ENCODE assay signal across 9 mouse cellular contexts in genomic region chr11:20800277-20801092, GRCm38 (mm10). TPM values are rescaled to one million over a fixed set of nuclear protein-coding genes. Genes with fewer than 3 reads are reported as not detected.
DNase-seq lines count a peak whose midpoint lies in the region; ATAC-seq lines count a peak whose summit lies in the region.
"Had no signal": no experiment of that assay in that cellular context is flagged by ENCODE, and none has a peak within 500 bp of the region (broad histone marks: within the 10 kb centered on the region; RNA-seq: fewer than 3 reads in every experiment).

No protein-coding gene starts in this region.

- peak; percentile 32 for ATAC-seq in kidney, embryonic 14.5 days (ENCODE audit: low FRiP score, low TSS enrichment)
- ATAC-seq in midbrain, embryonic 14.5 days (ENCODE audit: low FRiP score, low TSS enrichment), result peak; percentile 46; the same call in 1 of the 2 replicates
- ATAC-seq in granulocyte monocyte progenitor cell, adult 5-6 weeks (replicated peaks; ENCODE audit: poor library complexity, severe bottlenecking), result no peak

- H3K27me3 ChIP-seq in forebrain, embryonic 10.5 days (ENCODE audit: poor library complexity, severe bottlenecking), result no peaks in the 10 kb centered on the region
- no peaks in the 10 kb centered on the region for H3K27me3 ChIP-seq in kidney, embryonic 14.5 days (ENCODE audit: control insufficient read depth, insufficient read depth, low read length)
- no peaks in the 10 kb centered on the region for H3K27me3 ChIP-seq in midbrain, embryonic 14.5 days (ENCODE audit: control insufficient read depth, insufficient read depth, low read length)

- peak overlapping the region; percentile 67 for H3K27ac ChIP-seq in forebrain, embryonic 10.5 days
- no peak overlapping the region; the same call in 1 of the 2 replicates for H3K27ac ChIP-seq in kidney, embryonic 14.5 days (ENCODE audit: low read depth, low read length)
- H3K27ac ChIP-seq in midbrain, embryonic 14.5 days (replicated peaks; ENCODE audit: low read depth, low read length), result peak overlapping the region; percentile 38

- no peaks in the 10 kb centered on the region for H3K36me3 ChIP-seq in forebrain, embryonic 10.5 days (replicated peaks)
- H3K36me3 ChIP-seq in kidney, embryonic 14.5 days (ENCODE audit: control insufficient read depth, insufficient read depth, low read length), result no peaks in the 10 kb centered on the region
- no peaks in the 10 kb centered on the region for H3K36me3 ChIP-seq in midbrain, embryonic 14.5 days (ENCODE audit: control insufficient read depth, insufficient read depth, low read length)

- no peak overlapping the region for H3K9ac ChIP-seq in kidney, embryonic 14.5 days (ENCODE audit: low read depth, low read length)
- H3K9ac ChIP-seq in midbrain, embryonic 14.5 days (replicated peaks; ENCODE audit: low read length), result no peak overlapping the region

- H3K9me3 ChIP-seq in forebrain, embryonic 10.5 days, result peaks cover 7% of the 10 kb centered on the region; the same call in 1 of the 2 replicates
- H3K9me3 ChIP-seq in kidney, embryonic 14.5 days (ENCODE audit: control insufficient read depth, low read length), result peaks cover 2% of the 10 kb centered on the region; the same call in 1 of the 2 replicates
- H3K9me3 ChIP-seq in midbrain, embryonic 14.5 days (ENCODE audit: control insufficient read depth, low read length), result no peaks in the 10 kb centered on the region

- 11% methylated on average over 14 of the region's 14 CpGs for WGBS in forebrain, embryonic 10.5 days
- WGBS in kidney, embryonic 14.5 days, result 24% methylated on average over 14 of the region's 14 CpGs
- WGBS in midbrain, embryonic 14.5 days, result 10% methylated on average over 14 of the region's 14 CpGs

- peak; percentile 60 for DNase-seq in embryo, embryonic 11 days
- peak; percentile 32 for DNase-seq in forebrain, embryonic 10.5 days (ENCODE audit: extremely low spot score, low spot score)
- peak; percentile 67 for DNase-seq in midbrain, embryonic 14.5 days
- no peak for DNase-seq in urinary bladder, postnatal 36 days (ENCODE audit: low spot score in 2 of 2)
- no peak for DNase-seq in frontal cortex, postnatal 36 days (ENCODE audit: low spot score in 2 of 2)
- no peak for DNase-seq in frontal cortex, adult 2 months (ENCODE audit: extremely low spot score in 1 of 2, low spot score in 1 of 2)
- DNase-seq: right cerebral cortex, postnatal 4 days had no signal

- H3K4me2 ChIP-seq in kidney, embryonic 14.5 days (replicated peaks; ENCODE audit: low read depth, low read length), result no peak overlapping the region
- H3K4me2 ChIP-seq in midbrain, embryonic 14.5 days (ENCODE audit: low read length), result peak overlapping the region; percentile 32; the same call in 1 of the 2 replicates

- H3K4me3 ChIP-seq in forebrain, embryonic 10.5 days, result peak overlapping the region; percentile 9; the same call in 1 of the 2 replicates
- no peak overlapping the region for H3K4me3 ChIP-seq in kidney, embryonic 14.5 days (ENCODE audit: low read length)
- H3K4me3 ChIP-seq in midbrain, embryonic 14.5 days (replicated peaks; ENCODE audit: low read depth, low read length), result no peak overlapping the region

- H3K4me1 ChIP-seq in forebrain, embryonic 10.5 days, result peaks cover 18% of the 10 kb centered on the region
- no peaks in the 10 kb centered on the region for H3K4me1 ChIP-seq in kidney, embryonic 14.5 days (ENCODE audit: control insufficient read depth, insufficient read depth, low read length)
- H3K4me1 ChIP-seq in midbrain, embryonic 14.5 days (ENCODE audit: control insufficient read depth, insufficient read depth, low read length), result peaks cover 3% of the 10 kb centered on the region; the same call in 1 of the 2 replicates

RNA-seq across cellular contexts. Expression of gene Lgalsl, which starts 30.4 kb away (rescaled TPM):
- polyA plus RNA-seq in forebrain, embryonic 10.5 days (2016; fragmentation: Nextera tagmentation; extraction: Ambion mirVana), result 26.5 and 27.2 TPM in 2 replicates
- 21.1 and 30.6 TPM in 2 replicates for polyA plus RNA-seq in kidney, embryonic 14.5 days (2014; fragmentation: Nextera tagmentation; extraction: Ambion mirVana)
- 62.9 and 72.9 TPM in 2 replicates for polyA plus RNA-seq in midbrain, embryonic 14.5 days (2014; fragmentation: Nextera tagmentation; extraction: Ambion mirVana)
- 42.3 and 44.1 TPM in 2 replicates for polyA plus RNA-seq in frontal cortex, adult 2 months (2012; rRNA removed)
- total RNA-seq in granulocyte monocyte progenitor cell, adult 5-6 weeks (2014; fragmentation: Nextera tagmentation), result 4.4 and 8.2 TPM in 2 replicates
- 5.9 and 7.2 TPM in 2 replicates for total RNA-seq in granulocyte monocyte progenitor cell, adult 5-6 weeks (2017)

RNA-seq across cellular contexts. Expression of gene Aftph, which starts 59.1 kb away (rescaled TPM):
- 20.5 and 21.9 TPM in 2 replicates for polyA plus RNA-seq in forebrain, embryonic 10.5 days (2016; fragmentation: Nextera tagmentation; extraction: Ambion mirVana)
- polyA plus RNA-seq in kidney, embryonic 14.5 days (2014; fragmentation: Nextera tagmentation; extraction: Ambion mirVana), result 14.9 and 24.5 TPM in 2 replicates
- 34.3 and 44.8 TPM in 2 replicates for polyA plus RNA-seq in midbrain, embryonic 14.5 days (2014; fragmentation: Nextera tagmentation; extraction: Ambion mirVana)
- 90.2 and 90.9 TPM in 2 replicates for polyA plus RNA-seq in frontal cortex, adult 2 months (2012; rRNA removed)
- 47.8 and 58.4 TPM in 2 replicates for total RNA-seq in granulocyte monocyte progenitor cell, adult 5-6 weeks (2014; fragmentation: Nextera tagmentation)
- total RNA-seq in granulocyte monocyte progenitor cell, adult 5-6 weeks (2017), result 44.6 and 50.5 TPM in 2 replicates

Comparison
In these comparisons a context has a peak if more than half of its experiments do, and no peak if none do; other contexts are left out.
1. DNase-seq: peak in embryo, embryonic 11 days (single experiment), forebrain, embryonic 10.5 days (single experiment) and midbrain, embryonic 14.5 days (single experiment); none in urinary bladder, postnatal 36 days (0 of 2), frontal cortex, postnatal 36 days (0 of 2) and frontal cortex, adult 2 months (0 of 2).